Mouse (Mus musculus) MEL (cell line): Measurements from ENCODE around the gene Hspa1b. TPM values are rescaled to one million over a fixed set of nuclear protein-coding genes. Genes with fewer than 3 reads are reported as not detected.

Experiments used
- DNase-seq: peaks from one replicate; pipeline ENCODE4 v3.0.0; 2011; ENCODE audit warnings: low read depth, low spot score
- H3K27ac ChIP-seq: 2 replicates; pipeline ENCODE4 v1.5.1; 2012; ENCODE audit warnings: low read depth, mild to moderate bottlenecking, control low read depth, low read length, moderate library complexity; ENCODE audit not compliant: control insufficient read depth
- H3K27me3 ChIP-seq, 2 experiments: fragments of 150-350 bp in 1 of 2; sonication (generic) in 1 of 2; 2 replicates each; pipeline ENCODE4 v1.6.1; 2012; ENCODE audit warnings: low read length in 2 of 2, mild to moderate bottlenecking in 2 of 2, improper control_type of control experiment in 1 of 2, moderate library complexity in 1 of 2; ENCODE audit not compliant: insufficient read depth in 2 of 2, control insufficient read depth in 1 of 2
- H3K36me3 ChIP-seq, 2 experiments: 2 replicates each; pipeline ENCODE4 v1.6.1; 2012 to 2014; ENCODE audit warnings: low read length in 2 of 2, improper control_type of control experiment in 1 of 2, inconsistent platforms in 1 of 2, mild to moderate bottlenecking in 1 of 2; ENCODE audit not compliant: insufficient read depth in 2 of 2, control insufficient read depth in 1 of 2
- H3K4me1 ChIP-seq, 2 experiments: fragments of 150-350 bp in 1 of 2; sonication (generic) in 1 of 2; 2 replicates each; pipeline ENCODE4 v1.6.1; 2012; ENCODE audit warnings: low read length in 2 of 2, improper control_type of control experiment in 1 of 2, mild to moderate bottlenecking in 1 of 2; ENCODE audit not compliant: insufficient read depth in 2 of 2, control insufficient read depth in 1 of 2
- H3K4me3 ChIP-seq, 2 experiments: fragments of 150-350 bp in 1 of 2; sonication (generic) in 1 of 2; 2 replicates each; pipeline ENCODE4 v1.5.1; 2012; ENCODE audit warnings: low read depth in 2 of 2, low read length in 2 of 2, mild to moderate bottlenecking in 2 of 2, moderate library complexity in 2 of 2, control low read depth in 1 of 2, improper control_type of control experiment in 1 of 2; ENCODE audit not compliant: control insufficient read depth in 1 of 2, insufficient read depth in 1 of 2
- H3K79me2 ChIP-seq: 2 replicates; pipeline ENCODE4 v1.6.1; 2012; ENCODE audit warnings: mild to moderate bottlenecking, low read length, moderate library complexity; ENCODE audit not compliant: control insufficient read depth, poor library complexity, insufficient read depth
- H3K9ac ChIP-seq: 2 replicates; pipeline ENCODE4 v1.6.1; 2012; ENCODE audit warnings: low read depth, mild to moderate bottlenecking, control low read depth, low read length, moderate library complexity; ENCODE audit not compliant: control insufficient read depth, poor library complexity, severe bottlenecking
- H3K9me3 ChIP-seq: fragments of 150-350 bp; sonication (generic); replicated peaks from 2 replicates; pipeline ENCODE4 v1.6.1; 2012; ENCODE audit warnings: mild to moderate bottlenecking, low read length, improper control_type of control experiment, moderate library complexity; ENCODE audit not compliant: insufficient read depth
- CHD1 ChIP-seq: IDR thresholded peaks from 2 replicates; pipeline ENCODE4 v1.6.1; 2012; ENCODE audit warnings: low read depth, mild to moderate bottlenecking, inconsistent platforms, low read length, improper control_type of control experiment
- CTCF ChIP-seq, 3 experiments: IDR thresholded peaks in 2 of 3; conservative IDR thresholded peaks in 1 of 3; 2 replicates each; pipeline ENCODE4 v1.5.1; 2011 to 2012; ENCODE audit warnings: low read length in 3 of 3, low read depth in 2 of 3, mild to moderate bottlenecking in 2 of 3, improper control_type of control experiment in 1 of 3, inconsistent platforms in 1 of 3, mixed read lengths in 1 of 3, moderate library complexity in 1 of 3; ENCODE audit not compliant: control insufficient read depth in 1 of 3, insufficient read depth in 1 of 3, poor library complexity in 1 of 3, severe bottlenecking in 1 of 3
- E2F4 ChIP-seq: IDR thresholded peaks from 2 replicates; pipeline ENCODE4 v1.6.1; 2011; ENCODE audit warnings: low read depth, low read length, improper control_type of control experiment, borderline replicate concordance
- EP300 ChIP-seq, 2 experiments: IDR thresholded peaks; 2 replicates each; pipeline ENCODE4 v1.6.1; 2011; ENCODE audit warnings: improper control_type of control experiment in 2 of 2, low read length in 2 of 2, low read depth in 1 of 2, mild to moderate bottlenecking in 1 of 2
- GABPA ChIP-seq: IDR thresholded peaks from 2 replicates; pipeline ENCODE4 v1.6.1; 2012; ENCODE audit warnings: low read depth, mild to moderate bottlenecking, inconsistent platforms, low read length, improper control_type of control experiment, moderate library complexity
- HCFC1 ChIP-seq: IDR thresholded peaks from 2 replicates; pipeline ENCODE4 v1.6.1; 2012; ENCODE audit warnings: low read depth, mild to moderate bottlenecking, inconsistent platforms, low read length, improper control_type of control experiment, moderate library complexity
- KAT2A ChIP-seq: conservative IDR thresholded peaks from 2 replicates; pipeline ENCODE4 v1.6.1; 2012; ENCODE audit warnings: low read depth, low read length, improper control_type of control experiment, inconsistent platforms
- MAZ ChIP-seq: IDR thresholded peaks from 2 replicates; pipeline ENCODE4 v1.6.1; 2012; ENCODE audit warnings: low read depth, mild to moderate bottlenecking, inconsistent platforms, low read length, improper control_type of control experiment
- NELFE ChIP-seq: IDR thresholded peaks from 2 replicates; pipeline ENCODE4 v1.6.1; 2011; ENCODE audit warnings: low read depth, low read length, improper control_type of control experiment
- NRF1 ChIP-seq: IDR thresholded peaks from 2 replicates; pipeline ENCODE4 v1.6.1; 2014; ENCODE audit warnings: low read depth, mild to moderate bottlenecking, inconsistent platforms, low read length, improper control_type of control experiment, moderate library complexity; ENCODE audit not compliant: poor library complexity, insufficient read depth, severe bottlenecking
- POLR2A ChIP-seq, 2 experiments: IDR thresholded peaks; 2 replicates each; pipeline ENCODE4 v1.6.1; 2011 to 2012; ENCODE audit warnings: low read length in 2 of 2, mild to moderate bottlenecking in 2 of 2, control low read depth in 1 of 2, improper control_type of control experiment in 1 of 2, low read depth in 1 of 2, moderate library complexity in 1 of 2; ENCODE audit not compliant: control insufficient read depth in 1 of 2, insufficient read depth in 1 of 2, poor library complexity in 1 of 2
- POLR2AphosphoS2 ChIP-seq: IDR thresholded peaks from 2 replicates; pipeline ENCODE4 v1.6.1; 2011; ENCODE audit warnings: low read length, improper control_type of control experiment
- POLR2AphosphoS5 ChIP-seq: IDR thresholded peaks from 2 replicates; pipeline ENCODE4 v1.6.1; 2012; ENCODE audit warnings: low read depth, borderline replicate concordance, mild to moderate bottlenecking, inconsistent platforms, low read length, moderate library complexity, mixed read lengths
- RCOR1 ChIP-seq: IDR thresholded peaks from 2 replicates; pipeline ENCODE4 v1.6.1; 2012; ENCODE audit warnings: low read depth, mild to moderate bottlenecking, inconsistent platforms, low read length, improper control_type of control experiment
- SMC3 ChIP-seq: IDR thresholded peaks from 2 replicates; pipeline ENCODE4 v1.6.1; 2011; ENCODE audit warnings: low read depth, low read length, improper control_type of control experiment
- TAL1 ChIP-seq: IDR thresholded peaks from 2 replicates; pipeline ENCODE4 v1.6.1; 2012; ENCODE audit warnings: mild to moderate bottlenecking, inconsistent platforms, low read length, moderate library complexity, mixed read lengths
- USF2 ChIP-seq, 2 experiments: IDR thresholded peaks; 2 replicates each; pipeline ENCODE4 v1.6.1; 2011 to 2012; ENCODE audit warnings: improper control_type of control experiment in 2 of 2, low read length in 2 of 2, borderline replicate concordance in 1 of 2, inconsistent platforms in 1 of 2, low read depth in 1 of 2, mild to moderate bottlenecking in 1 of 2; ENCODE audit not compliant: insufficient read depth in 1 of 2
- ZMIZ1 ChIP-seq: IDR thresholded peaks from 2 replicates; pipeline ENCODE4 v1.6.1; 2012; ENCODE audit warnings: low read depth, mild to moderate bottlenecking, inconsistent platforms, low read length, improper control_type of control experiment, moderate library complexity
- ZNF384 ChIP-seq: IDR thresholded peaks from 2 replicates; pipeline ENCODE4 v1.6.1; 2012; ENCODE audit warnings: low read depth, mild to moderate bottlenecking, inconsistent platforms, low read length, improper control_type of control experiment
- polyA plus RNA-seq, 2 experiments: library from polyadenylated mRNA; stranded (reverse) in 1 of 2; unstranded in 1 of 2; fragments of >175 nt in 1 of 2; fragments of >200 nt in 1 of 2; gene quantifications; 2 replicates each; pipeline versions ENCODE4 v1.2.1 to v1.2.4; 2012; ENCODE audit warnings: low replicate concordance in 2 of 2, low read depth in 1 of 2; ENCODE audit not compliant: insufficient read length in 2 of 2, insufficient read depth in 1 of 2, missing spikeins in 1 of 2
- total RNA-seq: library from RNA; depleted of rRNA; stranded (reverse); fragments of 300-350 nt; gene quantifications from 2 replicates; pipeline ENCODE4 v1.2.3, GENCODE M21; 2012

The Hspa1b gene
- total and polyA plus RNA-seq, 3 experiments = 0.04 TPM; not detected in 2

DNA sequence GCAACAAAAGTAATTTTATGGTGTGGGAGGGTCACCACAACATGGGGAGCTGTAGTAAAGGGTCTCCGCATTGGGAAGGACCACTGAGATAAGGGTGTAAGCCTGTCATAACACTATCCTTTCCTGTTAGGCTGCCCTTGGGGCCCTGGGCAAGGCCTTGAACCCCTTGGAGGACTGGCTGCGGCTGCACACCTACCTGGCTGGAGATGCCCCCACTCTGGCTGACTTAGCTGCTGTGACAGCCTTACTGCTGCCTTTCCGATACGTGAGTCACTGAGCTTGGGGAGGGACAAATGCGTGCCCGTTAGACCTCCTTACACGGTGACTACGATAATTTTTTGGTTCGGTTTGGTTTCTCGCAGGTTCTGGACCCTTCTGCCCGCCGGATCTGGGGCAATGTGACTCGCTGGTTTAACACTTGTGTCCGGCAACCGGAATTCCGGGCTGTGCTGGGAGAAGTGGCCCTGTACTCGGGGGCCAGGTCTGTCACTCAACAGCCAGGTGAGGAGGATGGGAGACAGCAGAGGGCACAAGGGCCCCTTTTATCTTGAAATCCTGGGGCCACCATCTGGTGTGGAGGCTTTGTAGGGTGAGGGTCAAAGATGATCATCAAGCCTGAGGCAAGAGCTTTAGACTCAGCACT, 45.2 kb upstream of the Hspa1b start:
- Histone ChIP-seq H3K27ac (0 out of 2 replicates have a peak overlapping the region, but pooled peaks have one; percentile 22), H3K4me3 (no peak overlapping the region), H3K4me1 (peaks cover 0 to 13% of the 10 kb centered on the region in 2 experiments; a peak in 2 of 4 replicates), H3K9me3 (no peaks in the 10 kb centered on the region), H3K36me3 (peaks cover 2 to 7% of the 10 kb centered on the region in 2 experiments; a peak in 3 of 4 replicates), H3K27me3 (no peaks in the 10 kb centered on the region), H3K79me2 (peaks cover 59% of the 10 kb centered on the region), H3K9ac (peak overlapping the region; percentile 100)
- TF ChIP-seq ZNF384 = no peak
- TF ChIP-seq CHD1 = no peak
- no peak for TF ChIP-seq CTCF (IDR thresholded peaks at IDR 0.05 in 2 of 3, conservative IDR thresholded peaks at IDR 0.05 in 1 of 3; ENCODE audit: control insufficient read depth in 1 of 3, insufficient read depth in 1 of 3, low read depth in 2 of 3, low read length in 3 of 3, poor library complexity in 1 of 3, severe bottlenecking in 1 of 3)
- no peak for TF ChIP-seq NRF1
- DNase-seq = no peak

DNA sequence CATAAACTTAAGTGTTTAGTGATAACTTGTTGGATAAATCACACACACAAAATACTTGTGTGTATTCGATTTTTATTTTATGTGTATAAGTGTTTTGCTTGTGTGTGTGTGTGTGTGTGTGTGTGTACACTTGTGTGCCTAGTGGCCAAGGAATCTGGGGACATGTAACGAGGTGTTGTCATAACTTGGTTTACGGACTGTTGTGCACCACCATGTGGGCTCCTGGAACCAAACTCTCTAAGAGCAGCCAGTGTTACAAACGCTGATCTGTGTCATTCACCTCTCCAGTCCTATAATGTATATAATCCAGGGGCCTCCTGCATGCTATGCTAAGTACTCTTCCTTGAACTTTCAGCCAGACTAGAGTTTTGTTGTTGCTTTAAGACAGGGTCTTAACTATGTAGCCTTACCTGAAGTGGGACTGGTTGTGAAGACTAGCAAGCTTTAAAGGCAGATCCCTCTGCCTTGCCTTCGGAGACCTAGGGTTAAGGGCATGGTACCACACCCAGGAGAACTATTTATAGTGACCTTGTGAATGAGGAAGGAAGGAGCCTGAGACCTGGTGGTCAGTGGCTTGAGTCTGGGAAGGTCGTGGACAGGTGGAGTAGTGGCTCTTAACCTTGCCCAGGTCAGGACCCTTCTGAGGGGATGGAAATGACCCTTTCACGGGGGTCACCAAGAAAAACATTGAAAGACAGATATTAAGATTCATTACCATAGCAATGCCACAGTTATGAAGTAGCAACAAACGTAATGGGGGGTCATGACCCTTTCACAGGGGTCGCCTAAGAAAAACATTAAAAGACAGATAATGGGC, 44.2 kb upstream of the Hspa1b start:
- Histone ChIP-seq H3K27me3 (no peaks in the 10 kb centered on the region), H3K4me1 (peaks cover 0 to 13% of the 10 kb centered on the region in 2 experiments; a peak in 2 of 4 replicates), H3K4me3 (peak overlapping the region; percentile 64 to 89), H3K9me3 (no peaks in the 10 kb centered on the region), H3K27ac (peak overlapping the region; percentile 99), H3K79me2 (peaks cover 68% of the 10 kb centered on the region), H3K36me3 (peaks cover 0 to 7% of the 10 kb centered on the region in 2 experiments; a peak in 3 of 4 replicates), H3K9ac (peak overlapping the region; percentile 100)
- peak; percentile 37 for DNase-seq
- no peak for TF ChIP-seq HCFC1
- 0 out of 2 replicates have a peak, but pooled peaks have one; percentile 74 for TF ChIP-seq CHD1
- TF ChIP-seq, all 39 proteins: peak for 1

DNA sequence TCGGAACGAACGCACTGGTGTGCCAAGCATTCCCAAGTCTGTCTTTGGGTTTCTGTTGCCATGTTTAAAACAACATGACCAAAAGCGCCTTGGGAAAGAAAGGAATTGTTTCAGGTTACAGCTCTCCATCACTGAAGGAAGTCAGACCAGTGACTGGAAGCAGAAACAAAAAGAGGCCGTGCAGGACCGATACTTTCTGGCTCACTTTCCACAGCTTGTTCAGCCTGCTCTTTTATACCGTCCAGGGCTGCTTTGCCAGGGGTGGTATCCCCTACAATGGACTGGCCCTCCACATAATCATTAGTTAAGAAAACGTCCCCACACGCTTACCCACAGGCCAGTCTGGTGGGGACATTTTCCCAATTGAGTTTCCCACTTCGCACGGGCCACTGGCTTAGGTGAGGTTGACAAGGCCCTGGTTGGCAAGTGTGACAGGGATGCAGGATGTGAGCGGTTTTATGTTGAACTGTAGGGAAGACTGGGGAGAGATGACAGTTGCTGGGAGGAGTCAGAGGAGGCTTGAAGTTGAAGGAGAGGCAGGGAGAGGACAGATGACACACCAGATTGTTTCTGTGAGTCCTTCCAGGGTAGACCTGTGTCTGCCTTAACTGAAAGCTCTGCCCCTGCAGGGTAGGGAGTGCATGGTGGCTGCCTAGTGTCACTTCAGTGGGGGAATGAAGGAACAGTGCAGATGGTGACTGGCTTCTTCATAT, 43.3 kb upstream of the Hspa1b start:
- DNase-seq = peak; percentile 78
- peak overlapping the region; percentile 64 to 89 for H3K4me3 ChIP-seq
- peaks cover 0 to 7% of the 10 kb centered on the region in 2 experiments; a peak in 3 of 4 replicates for H3K36me3 ChIP-seq
- no peaks in the 10 kb centered on the region for H3K9me3 ChIP-seq
- peaks cover 74% of the 10 kb centered on the region for H3K79me2 ChIP-seq
- peaks cover 0 to 10% of the 10 kb centered on the region in 2 experiments; a peak in 2 of 4 replicates for H3K4me1 ChIP-seq
- H3K27ac ChIP-seq = peak overlapping the region; percentile 99
- H3K27me3 ChIP-seq = no peaks in the 10 kb centered on the region
- peak overlapping the region; percentile 100 for H3K9ac ChIP-seq
- TF ChIP-seq ZMIZ1 (peak; percentile 56; the same call in 1 of the 2 replicates), TAL1 (peak; percentile 21; the same call in 1 of the 2 replicates), POLR2AphosphoS5 (peak; percentile 69; the same call in 1 of the 2 replicates), NRF1 (no peak), POLR2AphosphoS2 (no peak; the same call in 1 of the 2 replicates), HCFC1 (no peak), RCOR1 (no peak), POLR2A (IDR thresholded peaks at IDR 0.05; ENCODE audit: control insufficient read depth in 1 of 2, insufficient read depth in 1 of 2, low read depth in 1 of 2, low read length in 2 of 2, poor library complexity in 1 of 2) (peak; percentile 49 to 82; a peak in 3 of 4 replicates), GABPA (no peak), USF2 (IDR thresholded peaks at IDR 0.05; ENCODE audit: borderline replicate concordance in 1 of 2, insufficient read depth in 1 of 2, low read depth in 1 of 2, low read length in 2 of 2) (no peak), MAZ (no peak), CTCF (IDR thresholded peaks at IDR 0.05 in 2 of 3, conservative IDR thresholded peaks at IDR 0.05 in 1 of 3; ENCODE audit: control insufficient read depth in 1 of 3, insufficient read depth in 1 of 3, low read depth in 2 of 3, low read length in 3 of 3, poor library complexity in 1 of 3, severe bottlenecking in 1 of 3) (no peak), SMC3 (no peak), NELFE (peak; percentile 78), E2F4 (no peak), KAT2A (no peak), EP300 (IDR thresholded peaks at IDR 0.05; ENCODE audit: low read depth in 1 of 2, low read length in 2 of 2) (peak in 1 of 2 experiments; percentile 47; a peak in 2 of 4 replicates)
